Mouse (Mus musculus) liver, embryonic 11.5 days (tissue): ENCODE data around the gene Nubpl. TPM values are rescaled to one million over a fixed set of nuclear protein-coding genes. Genes with fewer than 3 reads are reported as not detected.
A peak's percentile ranks its signal among the peaks of the same experiment; 100 is the strongest.

Experiments used
- ATAC-seq: fragments of 200-750 bp; cut with Nextera tagmentation; replicated peaks from 2 replicates; pipeline ENCODE4 v1.8.0; 2017; ENCODE audit warnings: moderate number of reproducible peaks, mild to moderate bottlenecking, moderate TSS enrichment, moderate library complexity; ENCODE audit not compliant: low FRiP score
- DNase-seq: peaks from one replicate; pipeline ENCODE4 v3.0.0-alpha.2; 2017; ENCODE audit warnings: low spot score
- H3K27ac ChIP-seq: fragments of 300-500 bp; sonication (generic); 2 replicates; pipeline ENCODE4 v1.5.1; 2014; ENCODE audit warnings: mild to moderate bottlenecking, low read depth, low read length, control low read depth
- H3K27me3 ChIP-seq: fragments of 300-500 bp; sonication (generic); replicated peaks from 2 replicates; pipeline ENCODE4 v1.6.1; 2014; ENCODE audit warnings: low read length, mixed read lengths; ENCODE audit not compliant: control insufficient read depth, insufficient read depth
- H3K36me3 ChIP-seq: fragments of 300-500 bp; sonication (generic); 2 replicates; pipeline ENCODE4 v1.6.1; 2014; ENCODE audit warnings: mild to moderate bottlenecking, low read length, moderate library complexity, mixed read lengths; ENCODE audit not compliant: control insufficient read depth, insufficient read depth
- H3K4me1 ChIP-seq: fragments of 300-500 bp; sonication (generic); replicated peaks from 2 replicates; pipeline ENCODE4 v1.6.1; 2014; ENCODE audit warnings: low read length, mixed read lengths; ENCODE audit not compliant: control insufficient read depth, insufficient read depth
- H3K4me2 ChIP-seq: fragments of 300-500 bp; sonication (generic); 2 replicates; pipeline ENCODE4 v1.6.1; 2014; ENCODE audit warnings: mild to moderate bottlenecking, control low read depth, moderate library complexity
- H3K4me3 ChIP-seq: fragments of 300-500 bp; sonication (generic); 2 replicates; pipeline ENCODE4 v1.5.1; 2014; ENCODE audit warnings: low read depth, low read length, control low read depth
- H3K9ac ChIP-seq: fragments of 300-500 bp; sonication (generic); 2 replicates; pipeline ENCODE4 v1.6.1; 2014; ENCODE audit warnings: low read depth, low read length, control low read depth
- H3K9me3 ChIP-seq: fragments of 300-500 bp; sonication (generic); 2 replicates; pipeline ENCODE4 v1.6.1; 2016; ENCODE audit warnings: low read length, inconsistent platforms, mixed read lengths; ENCODE audit not compliant: control insufficient read depth
- WGBS: fragments of 180-500 bp; shearing (Covaris S2); extraction: QIAGEN DNeasy Blood & Tissue Kit; methylation state at CpG from one replicate; pipeline ENCODE4 v1.1.7; 2014; 5-methylcytosine and 5-hydroxymethylcytosine counted together
- polyA plus RNA-seq: library from polyadenylated mRNA; unstranded; fragments of >200 nt; fragmentation: Nextera tagmentation; extraction: Ambion mirVana; gene quantifications from 2 replicates; pipeline ENCODE4 v1.2.1, GENCODE M21; 2014

Nubpl gene
- polyA plus RNA-seq, 1 experiment from 2014 or later = 12.4 TPM

DNA sequence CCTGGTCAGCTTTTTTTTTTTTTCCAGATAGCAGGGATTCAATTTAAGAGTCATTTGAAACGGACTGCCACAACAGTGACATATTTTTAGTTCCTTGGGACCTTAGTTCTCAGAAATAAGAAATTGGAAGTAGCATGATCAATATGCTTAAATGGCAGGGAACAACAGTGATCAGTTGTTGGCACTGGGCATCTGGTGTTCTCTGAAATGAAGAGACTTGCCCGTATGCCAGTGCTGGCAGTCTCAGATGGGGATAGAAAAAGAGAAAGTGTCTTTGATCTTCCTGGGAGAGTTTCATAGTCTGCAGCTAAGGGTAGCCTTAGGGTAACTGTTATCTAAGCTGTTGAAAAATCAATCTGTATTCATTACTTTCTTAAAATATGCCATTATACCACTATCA, 170.6 kb downstream of the Nubpl start:
- DNase-seq (no peak), ATAC-seq (no peak)
- no peaks in the 10 kb centered on the region for H3K4me1 ChIP-seq
- 82% methylated on average over 2 of the region's 2 CpGs for WGBS
- no peaks in the 10 kb centered on the region for H3K36me3 ChIP-seq
- H3K9me3 ChIP-seq = no peaks in the 10 kb centered on the region
- no peaks in the 10 kb centered on the region for H3K27me3 ChIP-seq
- H3K4me2 ChIP-seq = no peak overlapping the region
- H3K9ac ChIP-seq = no peak overlapping the region
- H3K4me3 ChIP-seq = no peak overlapping the region
- H3K27ac ChIP-seq = no peak overlapping the region

- H3K27ac ChIP-seq = no peak overlapping the region
- H3K9me3 ChIP-seq = no peaks in the 10 kb centered on the region
- no peaks in the 10 kb centered on the region for H3K27me3 ChIP-seq
- no peaks in the 10 kb centered on the region for H3K36me3 ChIP-seq
- H3K4me2 ChIP-seq = no peak overlapping the region
- no peak overlapping the region for H3K4me3 ChIP-seq
- WGBS = 38% methylated on average over 1 of the region's 1 CpGs
- no peak overlapping the region for H3K9ac ChIP-seq
- DNase-seq (no peak), ATAC-seq (no peak)
- H3K4me1 ChIP-seq = no peaks in the 10 kb centered on the region; the same call in 1 of the 2 replicates
Measured at GRCm38 (mm10) chr12:52272828-52273227, 175.3 kb downstream of the Nubpl start.

DNA sequence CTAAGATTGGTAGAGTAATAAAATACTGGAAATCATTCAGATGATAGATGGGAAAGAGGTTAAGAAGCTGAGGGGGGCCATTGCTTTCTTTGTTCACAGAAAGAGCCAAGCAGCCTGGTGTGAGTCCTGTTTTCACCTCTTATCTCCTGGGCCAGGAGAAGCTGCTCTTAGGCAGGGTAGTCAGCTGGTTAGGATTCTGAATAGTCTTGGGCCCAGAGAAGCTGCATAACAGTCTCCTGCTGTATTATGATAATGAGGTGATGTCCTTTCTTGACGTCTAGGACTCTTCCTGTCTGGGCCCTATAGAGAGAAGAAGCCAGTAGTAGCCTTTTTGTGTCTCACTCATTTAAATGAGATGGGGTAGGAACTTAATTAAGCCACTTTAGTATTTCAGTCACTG, 178.8 kb downstream of the Nubpl start:
- H3K4me3 ChIP-seq = no peak overlapping the region
- no peak for DNase-seq
- no peak overlapping the region; the same call in 1 of the 2 replicates for H3K27ac ChIP-seq
- H3K4me2 ChIP-seq = no peak overlapping the region
- no peaks in the 10 kb centered on the region; the same call in 1 of the 2 replicates for H3K4me1 ChIP-seq
- WGBS = 16% methylated on average over 1 of the region's 1 CpGs
- H3K36me3 ChIP-seq = no peaks in the 10 kb centered on the region
- H3K9me3 ChIP-seq = no peaks in the 10 kb centered on the region
- peak; percentile 64 for ATAC-seq
- no peaks in the 10 kb centered on the region for H3K27me3 ChIP-seq
- no peak overlapping the region for H3K9ac ChIP-seq

GRCm38 (mm10) chr12:52281232-52281631, 183.7 kb downstream of the Nubpl start:
- DNase-seq = no peak
- 71% methylated on average over 1 of the region's 1 CpGs for WGBS
- H3K4me2 ChIP-seq = no peak overlapping the region
- no peaks in the 10 kb centered on the region for H3K27me3 ChIP-seq
- H3K4me1 ChIP-seq = no peaks in the 10 kb centered on the region; the same call in 1 of the 2 replicates
- ATAC-seq = no peak
- no peak overlapping the region for H3K9ac ChIP-seq
- no peak overlapping the region for H3K4me3 ChIP-seq
- H3K27ac ChIP-seq = no peak overlapping the region
- H3K9me3 ChIP-seq = no peaks in the 10 kb centered on the region
- no peaks in the 10 kb centered on the region for H3K36me3 ChIP-seq

GRCm38 (mm10) chr12:52284471-52284870, 186.9 kb downstream of the Nubpl start:
- Histone ChIP-seq H3K27ac (no peak overlapping the region), H3K36me3 (no peaks in the 10 kb centered on the region), H3K9ac (no peak overlapping the region), H3K4me2 (no peak overlapping the region), H3K4me1 (no peaks in the 10 kb centered on the region), H3K27me3 (no peaks in the 10 kb centered on the region), H3K4me3 (no peak overlapping the region), H3K9me3 (no peaks in the 10 kb centered on the region)
- DNase-seq (no peak), ATAC-seq (no peak)

DNA sequence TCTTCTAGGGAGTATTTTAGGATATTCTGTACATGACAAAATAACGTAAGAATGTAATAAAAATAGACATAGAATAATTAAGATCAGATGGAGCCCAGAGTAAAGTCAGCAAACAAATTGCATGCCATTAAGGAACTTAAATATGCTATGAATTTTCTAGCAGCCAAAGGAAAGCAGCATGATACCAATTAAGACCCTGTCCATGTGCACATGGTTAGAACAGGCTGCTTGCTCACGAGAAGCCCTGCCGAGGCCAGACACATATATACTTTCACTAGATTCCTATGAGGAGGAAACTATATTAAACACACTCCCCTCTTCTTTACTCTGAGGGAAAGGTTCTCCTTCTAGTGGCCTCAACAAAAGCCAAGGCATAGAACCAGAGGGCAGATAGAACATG, 189.3 kb downstream of the Nubpl start:
- Histone ChIP-seq H3K9ac (no peak overlapping the region), H3K36me3 (no peaks in the 10 kb centered on the region), H3K4me2 (no peak overlapping the region), H3K4me1 (no peaks in the 10 kb centered on the region), H3K4me3 (no peak overlapping the region), H3K27ac (no peak overlapping the region), H3K27me3 (no peaks in the 10 kb centered on the region), H3K9me3 (no peaks in the 10 kb centered on the region)
- ATAC-seq (no peak), DNase-seq (no peak)
- WGBS = 88% methylated on average over 3 of the region's 3 CpGs

DNA sequence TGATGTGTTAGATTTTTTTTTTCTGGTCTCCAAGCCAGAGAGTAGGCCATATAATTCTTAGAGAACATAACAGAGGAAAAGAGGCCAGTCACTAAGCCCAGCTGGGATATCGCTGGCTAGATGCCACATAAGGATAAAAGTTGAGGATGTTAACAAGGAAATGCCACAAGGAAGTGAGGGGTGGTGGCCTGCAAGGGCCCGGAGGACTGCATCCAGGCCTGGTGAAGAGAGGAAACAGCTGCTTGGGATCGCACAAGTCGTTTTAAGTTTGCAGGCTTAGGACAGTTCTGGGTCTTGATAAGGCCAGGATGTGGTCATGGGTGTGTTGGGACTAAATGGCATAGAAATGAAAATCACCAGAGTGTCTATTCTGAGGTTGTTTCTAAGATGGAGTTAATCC, 191.0 kb downstream of the Nubpl start:
- no peak for ATAC-seq

DNA sequence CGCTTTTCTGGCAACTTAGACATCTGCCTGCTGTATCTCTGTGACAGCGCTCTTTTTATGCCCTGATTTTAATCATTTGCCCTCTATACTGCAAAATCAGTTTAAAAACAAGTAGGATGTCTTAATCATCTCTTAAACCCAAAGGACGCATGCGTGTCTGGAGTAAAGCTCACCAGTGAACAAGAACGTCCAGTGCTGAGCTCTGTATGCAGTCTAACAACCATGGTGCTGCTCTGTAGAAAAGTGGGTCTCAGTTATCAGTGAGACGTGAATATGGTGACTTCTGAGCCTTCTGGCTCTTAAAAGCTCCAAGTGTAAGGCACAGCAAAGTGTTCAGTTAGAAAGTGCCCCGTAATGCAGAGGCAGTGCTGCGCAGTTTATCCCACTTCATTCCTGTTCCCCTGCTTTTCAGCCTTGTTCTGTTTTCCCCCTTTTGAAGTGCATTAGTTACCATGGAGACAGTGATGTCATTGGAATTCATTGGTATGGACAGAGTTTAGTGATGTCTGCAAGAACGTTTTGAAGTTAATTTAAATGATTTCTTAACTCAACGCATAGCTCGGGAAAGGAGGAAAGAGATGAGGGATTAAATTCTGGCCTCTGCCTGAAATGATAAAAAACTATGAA, 191.5 kb downstream of the Nubpl start:
- no peak overlapping the region for H3K27ac ChIP-seq
- no peaks in the 10 kb centered on the region for H3K36me3 ChIP-seq
- no peak for DNase-seq
- 65% methylated on average over 11 of the region's 11 CpGs for WGBS
- H3K4me1 ChIP-seq = no peaks in the 10 kb centered on the region
- no peaks in the 10 kb centered on the region for H3K27me3 ChIP-seq
- H3K9ac ChIP-seq = no peak overlapping the region
- no peak overlapping the region for H3K4me3 ChIP-seq
- H3K4me2 ChIP-seq = no peak overlapping the region
- H3K9me3 ChIP-seq = no peaks in the 10 kb centered on the region
- ATAC-seq = no peak

More for the DNA sequence above, 191.0 kb downstream of the Nubpl start:
- H3K4me1 ChIP-seq = no peaks in the 10 kb centered on the region
- H3K9me3 ChIP-seq = no peaks in the 10 kb centered on the region
- H3K9ac ChIP-seq = no peak overlapping the region
- H3K27me3 ChIP-seq = no peaks in the 10 kb centered on the region
- no peak for DNase-seq
- H3K4me3 ChIP-seq = no peak overlapping the region
- H3K4me2 ChIP-seq = no peak overlapping the region
- 31% methylated on average over 4 of the region's 4 CpGs for WGBS
- H3K27ac ChIP-seq = no peak overlapping the region
- H3K36me3 ChIP-seq = no peaks in the 10 kb centered on the region

- H3K9me3 ChIP-seq = no peaks in the 10 kb centered on the region
- H3K36me3 ChIP-seq = no peaks in the 10 kb centered on the region
- DNase-seq (no peak), ATAC-seq (no peak)
- H3K9ac ChIP-seq = no peak overlapping the region
- H3K4me3 ChIP-seq = no peak overlapping the region
- H3K27ac ChIP-seq = no peak overlapping the region
- H3K4me2 ChIP-seq = no peak overlapping the region
- H3K27me3 ChIP-seq = no peaks in the 10 kb centered on the region
- H3K4me1 ChIP-seq = no peaks in the 10 kb centered on the region
- 82% methylated on average over 10 of the region's 10 CpGs for WGBS
Measured at GRCm38 (mm10) chr12:52289594-52289993, 192.1 kb downstream of the Nubpl start.
